Mouse (Mus musculus): Measurements from ENCODE around the gene Lyar. TPM values are rescaled to one million over a fixed set of nuclear protein-coding genes. Genes with fewer than 3 reads are reported as not detected.

Lyar gene
- total and polyA plus RNA-seq, 2 experiments from 2014 or later, result 15.5 to 43.4 TPM

DNA sequence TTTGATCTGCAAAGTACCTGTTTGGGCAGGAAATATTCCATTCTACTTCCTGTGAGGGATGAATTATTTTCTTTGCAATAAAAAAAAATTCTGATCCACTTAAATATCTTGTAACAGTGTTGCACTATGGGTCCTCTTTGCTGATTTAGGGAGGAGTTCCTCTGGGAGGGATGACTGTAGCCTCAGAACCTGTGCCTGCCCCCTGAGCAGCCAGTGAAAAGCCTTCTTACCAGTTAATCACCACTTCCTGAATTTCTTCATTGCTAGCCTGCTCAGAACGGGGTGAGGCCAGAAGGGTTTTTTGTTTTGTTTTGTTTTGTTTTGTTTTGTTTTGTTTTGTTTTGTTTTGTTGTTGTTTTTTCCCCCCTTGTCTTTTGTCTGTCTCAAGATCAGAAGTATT, 59.8 kb downstream of the Lyar start:
- 42% methylated on average over 1 of the region's 1 CpGs for WGBS
- H3K36me3 ChIP-seq (ENCODE audit: insufficient read depth, low read length), result no peaks in the 10 kb centered on the region
- TF ChIP-seq CTCF (IDR thresholded peaks at IDR 0.05), result no peak
- H3K9me3 ChIP-seq (ENCODE audit: low read length), result no peaks in the 10 kb centered on the region
- H3K4me1 ChIP-seq (ENCODE audit: insufficient read depth, low read length), result peaks cover 9% of the 10 kb centered on the region; the same call in 1 of the 2 replicates
- no peak overlapping the region for H3K9ac ChIP-seq (replicated peaks; ENCODE audit: low read length, poor library complexity, severe bottlenecking)
- no peak overlapping the region for H3K4me3 ChIP-seq (ENCODE audit: low read depth, low read length)
- H3K27me3 ChIP-seq (ENCODE audit: insufficient read depth, low read length), result peaks cover 50% of the 10 kb centered on the region
- DNase-seq (ENCODE audit: low spot score) (no peak), ATAC-seq (ENCODE audit: low FRiP score) (no peak)
- no peak overlapping the region for H3K27ac ChIP-seq (ENCODE audit: low read depth, low read length)
- no peak overlapping the region for H3K4me2 ChIP-seq (ENCODE audit: low read depth, low read length, poor library complexity, severe bottlenecking)

Other genes with a start within 250 kb of the Lyar start
- gene Stx18, start 181.7 kb upstream of the Lyar start, total RNA-seq (2014; rRNA removed), result 14.0 and 20.8 TPM in 2 replicates
- gene Stx18, start 181.7 kb upstream of the Lyar start, polyA plus RNA-seq (2015; fragmentation: Nextera tagmentation; extraction: Ambion mirVana), result 24.4 and 26.1 TPM in 2 replicates
- 1,351 and 1,527 TPM in 2 replicates for gene Nsg1, start 60.6 kb upstream of the Lyar start, total RNA-seq (2014; rRNA removed)
- 1,877 and 1,998 TPM in 2 replicates for gene Nsg1, start 60.6 kb upstream of the Lyar start, polyA plus RNA-seq (2015; fragmentation: Nextera tagmentation; extraction: Ambion mirVana)
- gene Zbtb49, start within 50 bp of the Lyar start, total RNA-seq (2014; rRNA removed), result 22.5 and 34.6 TPM in 2 replicates
- gene Zbtb49, start within 50 bp of the Lyar start, polyA plus RNA-seq (2015; fragmentation: Nextera tagmentation; extraction: Ambion mirVana), result 14.5 and 18.9 TPM in 2 replicates
- gene Tmem128, start 39.7 kb downstream of the Lyar start, total RNA-seq (2014; rRNA removed), result 86.1 and 101 TPM in 2 replicates
- gene Tmem128, start 39.7 kb downstream of the Lyar start, polyA plus RNA-seq (2015; fragmentation: Nextera tagmentation; extraction: Ambion mirVana), result 107 and 111 TPM in 2 replicates
- gene Otop1, start 55.5 kb downstream of the Lyar start, total RNA-seq (2014; rRNA removed), result 0.11 TPM in 1 of 2 replicates, not detected in the other
- gene Otop1, start 55.5 kb downstream of the Lyar start, polyA plus RNA-seq (2015; fragmentation: Nextera tagmentation; extraction: Ambion mirVana), result 0.06 and 0.07 TPM in 2 replicates
- gene Drd5, start 98.9 kb downstream of the Lyar start, total RNA-seq (2014; rRNA removed), result 1.7 and 3.1 TPM in 2 replicates
- gene Drd5, start 98.9 kb downstream of the Lyar start, polyA plus RNA-seq (2015; fragmentation: Nextera tagmentation; extraction: Ambion mirVana), result 2.0 and 2.2 TPM in 2 replicates